Mouse (Mus musculus) hindbrain, embryonic 15.5 days (tissue): ENCODE data around the gene 2310022A10Rik. TPM values are rescaled to one million over a fixed set of nuclear protein-coding genes. Genes with fewer than 3 reads are reported as not detected.

Source experiments
- ATAC-seq: fragments of 200-750 bp; cut with Nextera tagmentation; 2 replicates; pipeline ENCODE4 v1.8.0; 2017; ENCODE audit warnings: low read depth, moderate number of reproducible peaks, moderate TSS enrichment; ENCODE audit not compliant: low FRiP score
- H3K27ac ChIP-seq: fragments of 300-500 bp; sonication (generic); replicated peaks from 2 replicates; pipeline ENCODE4 v1.5.1; 2015; ENCODE audit warnings: mild to moderate bottlenecking, inconsistent platforms
- H3K27me3 ChIP-seq: fragments of 300-500 bp; sonication (generic); 2 replicates; pipeline ENCODE4 v1.6.1; 2015; ENCODE audit warnings: control low read depth, inconsistent platforms
- H3K36me3 ChIP-seq: fragments of 300-500 bp; sonication (generic); 2 replicates; pipeline ENCODE4 v1.6.1; 2015; ENCODE audit warnings: control low read depth, inconsistent platforms
- H3K4me1 ChIP-seq: fragments of 300-500 bp; sonication (generic); replicated peaks from 2 replicates; pipeline ENCODE4 v1.6.1; 2015; ENCODE audit warnings: control low read depth, inconsistent platforms
- H3K4me2 ChIP-seq: fragments of 300-500 bp; sonication (generic); 2 replicates; pipeline ENCODE4 v1.6.1; 2015; ENCODE audit warnings: moderate library complexity, mild to moderate bottlenecking, inconsistent platforms
- H3K4me3 ChIP-seq: fragments of 300-500 bp; sonication (generic); 2 replicates; pipeline ENCODE4 v1.5.1; 2015; ENCODE audit warnings: mild to moderate bottlenecking, inconsistent platforms
- H3K9ac ChIP-seq: fragments of 300-500 bp; sonication (generic); 2 replicates; pipeline ENCODE4 v1.6.1; 2015; ENCODE audit warnings: inconsistent platforms
- H3K9me3 ChIP-seq: fragments of 300-500 bp; sonication (generic); 2 replicates; pipeline ENCODE4 v1.6.1; 2016; ENCODE audit warnings: control low read depth, inconsistent platforms
- WGBS: fragments of 180-500 bp; shearing (Covaris S2); methylation state at CpG from one replicate; pipeline ENCODE4 v1.1.7; 2015; 5-methylcytosine and 5-hydroxymethylcytosine counted together
- polyA plus RNA-seq: library from polyadenylated mRNA; unstranded; fragments of >200 nt; fragmentation: Nextera tagmentation; extraction: Ambion mirVana; gene quantifications from 2 replicates; pipeline ENCODE4 v1.2.1, GENCODE M21; 2015

2310022A10Rik gene
- polyA plus RNA-seq, 1 experiment from 2014 or later = 36.6 TPM

DNA sequence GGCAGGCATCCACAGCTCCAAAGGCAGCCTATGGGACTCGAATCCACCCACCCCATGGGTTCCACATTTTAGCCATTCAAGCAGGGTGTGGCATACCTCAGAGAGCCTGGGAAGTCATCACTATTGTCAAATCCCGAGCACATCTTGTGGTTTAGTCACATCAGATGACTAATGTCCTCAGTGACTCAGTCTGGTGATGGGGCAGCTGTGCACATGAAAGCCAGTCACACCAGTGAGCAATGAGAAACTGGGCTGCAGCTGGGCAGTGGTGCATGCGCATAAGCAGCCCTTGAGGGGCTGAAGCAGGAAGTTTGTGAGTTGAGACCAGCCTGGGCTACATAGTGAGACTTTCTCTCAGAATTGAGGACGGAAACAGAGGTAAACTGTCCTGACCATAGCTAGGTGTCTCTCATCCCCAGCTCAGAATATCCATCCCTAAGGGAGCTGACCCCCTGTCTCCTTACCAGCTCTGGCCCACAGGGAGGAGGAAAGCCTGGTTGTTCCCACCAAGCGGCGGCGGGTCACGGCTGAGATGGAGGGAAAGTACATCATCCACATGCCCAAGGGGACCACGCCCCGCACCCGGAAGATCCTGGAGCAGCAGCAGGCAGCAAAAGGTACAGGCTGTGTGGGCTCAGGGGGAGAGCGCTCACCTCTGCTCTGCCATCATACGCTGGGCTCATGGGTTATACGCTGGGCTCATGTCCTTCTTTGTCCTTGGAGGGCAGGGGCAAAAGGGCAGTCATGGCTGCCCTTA, 21.3 kb downstream of the 2310022A10Rik start:
- Histone ChIP-seq H3K36me3 (peaks cover 69% of the 10 kb centered on the region), H3K4me2 (no peak overlapping the region), H3K9me3 (no peaks in the 10 kb centered on the region), H3K4me1 (no peaks in the 10 kb centered on the region), H3K27me3 (no peaks in the 10 kb centered on the region), H3K27ac (no peak overlapping the region), H3K4me3 (no peak overlapping the region), H3K9ac (no peak overlapping the region)
- 92% methylated on average over 14 of the region's 14 CpGs for WGBS
- ATAC-seq = no peak

DNA sequence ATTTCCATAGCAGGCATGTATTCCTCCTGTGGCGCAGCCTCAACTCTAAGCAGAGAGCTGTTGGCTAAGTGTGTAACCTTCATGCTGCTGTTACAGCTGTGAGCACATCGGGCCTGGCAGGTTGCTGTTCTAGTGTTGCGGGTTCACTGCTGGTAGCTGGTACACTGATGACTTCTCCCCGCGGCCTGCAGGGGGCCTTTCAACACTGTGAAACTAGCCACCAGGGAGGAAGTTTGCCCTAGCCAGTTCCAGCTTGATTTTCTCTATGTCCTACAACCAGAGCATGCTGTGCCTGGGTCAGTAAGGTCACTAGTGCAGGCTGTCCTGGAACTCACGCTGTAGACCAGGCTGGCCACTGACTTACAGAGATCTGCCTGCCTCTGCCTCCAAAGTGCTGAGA, 23.9 kb downstream of the 2310022A10Rik start:
- no peaks in the 10 kb centered on the region for H3K9me3 ChIP-seq
- ATAC-seq = no peak
- H3K4me3 ChIP-seq = no peak overlapping the region
- no peak overlapping the region for H3K4me2 ChIP-seq
- no peak overlapping the region for H3K9ac ChIP-seq
- no peaks in the 10 kb centered on the region for H3K4me1 ChIP-seq
- no peaks in the 10 kb centered on the region for H3K27me3 ChIP-seq
- WGBS = 72% methylated on average over 6 of the region's 6 CpGs
- H3K36me3 ChIP-seq = peaks cover 77% of the 10 kb centered on the region
- no peak overlapping the region for H3K27ac ChIP-seq

DNA sequence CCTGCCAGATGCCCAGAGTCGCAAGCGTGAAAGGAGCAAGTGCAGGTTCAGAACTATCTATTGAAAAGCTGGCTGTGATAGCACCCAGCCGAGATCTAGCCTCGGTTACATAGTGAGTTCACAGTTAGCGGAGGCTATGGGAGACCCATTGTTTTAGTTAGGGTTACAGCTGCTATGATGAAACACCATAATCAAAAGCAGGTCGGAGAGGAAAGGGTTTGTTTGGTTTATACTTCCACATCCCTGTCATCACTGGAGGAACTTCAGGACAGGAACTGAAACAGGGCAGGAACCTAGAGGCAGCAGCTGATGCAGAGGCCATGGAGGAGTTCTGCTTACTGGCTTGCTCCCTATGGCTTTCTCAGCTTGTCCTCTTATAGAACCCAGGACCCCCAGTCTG, 24.6 kb downstream of the 2310022A10Rik start:
- H3K36me3 ChIP-seq = peaks cover 77% of the 10 kb centered on the region
- H3K9me3 ChIP-seq = no peaks in the 10 kb centered on the region
- H3K4me3 ChIP-seq = no peak overlapping the region
- no peak overlapping the region for H3K27ac ChIP-seq
- H3K4me2 ChIP-seq = no peak overlapping the region
- H3K4me1 ChIP-seq = no peaks in the 10 kb centered on the region
- WGBS = 94% methylated on average over 6 of the region's 6 CpGs
- H3K27me3 ChIP-seq = no peaks in the 10 kb centered on the region
- no peak for ATAC-seq
- H3K9ac ChIP-seq = no peak overlapping the region

DNA sequence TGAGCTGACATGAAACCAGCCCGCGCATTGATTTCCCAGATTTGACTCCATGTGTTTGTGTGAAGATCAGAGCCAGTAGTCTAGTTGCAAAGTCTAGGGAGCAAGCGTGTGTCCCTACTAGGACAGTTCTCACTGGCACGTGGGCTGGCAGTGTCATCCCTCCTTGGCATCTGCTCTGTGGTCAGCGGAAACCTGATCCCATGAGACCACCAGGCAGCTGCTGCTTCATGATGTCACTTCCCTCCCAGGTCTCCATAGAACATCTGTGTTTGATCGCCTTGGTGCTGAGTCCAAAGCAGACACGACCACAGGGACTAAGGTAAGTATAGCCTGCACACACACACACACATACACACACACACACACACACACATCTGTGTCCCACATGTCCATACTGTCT, 25.4 kb downstream of the 2310022A10Rik start:
- Histone ChIP-seq H3K27me3 (no peaks in the 10 kb centered on the region), H3K36me3 (peaks cover 74% of the 10 kb centered on the region), H3K4me2 (no peak overlapping the region), H3K4me1 (no peaks in the 10 kb centered on the region), H3K9ac (no peak overlapping the region), H3K27ac (no peak overlapping the region), H3K4me3 (no peak overlapping the region), H3K9me3 (no peaks in the 10 kb centered on the region)
- 88% methylated on average over 7 of the region's 7 CpGs for WGBS
- no peak for ATAC-seq

DNA sequence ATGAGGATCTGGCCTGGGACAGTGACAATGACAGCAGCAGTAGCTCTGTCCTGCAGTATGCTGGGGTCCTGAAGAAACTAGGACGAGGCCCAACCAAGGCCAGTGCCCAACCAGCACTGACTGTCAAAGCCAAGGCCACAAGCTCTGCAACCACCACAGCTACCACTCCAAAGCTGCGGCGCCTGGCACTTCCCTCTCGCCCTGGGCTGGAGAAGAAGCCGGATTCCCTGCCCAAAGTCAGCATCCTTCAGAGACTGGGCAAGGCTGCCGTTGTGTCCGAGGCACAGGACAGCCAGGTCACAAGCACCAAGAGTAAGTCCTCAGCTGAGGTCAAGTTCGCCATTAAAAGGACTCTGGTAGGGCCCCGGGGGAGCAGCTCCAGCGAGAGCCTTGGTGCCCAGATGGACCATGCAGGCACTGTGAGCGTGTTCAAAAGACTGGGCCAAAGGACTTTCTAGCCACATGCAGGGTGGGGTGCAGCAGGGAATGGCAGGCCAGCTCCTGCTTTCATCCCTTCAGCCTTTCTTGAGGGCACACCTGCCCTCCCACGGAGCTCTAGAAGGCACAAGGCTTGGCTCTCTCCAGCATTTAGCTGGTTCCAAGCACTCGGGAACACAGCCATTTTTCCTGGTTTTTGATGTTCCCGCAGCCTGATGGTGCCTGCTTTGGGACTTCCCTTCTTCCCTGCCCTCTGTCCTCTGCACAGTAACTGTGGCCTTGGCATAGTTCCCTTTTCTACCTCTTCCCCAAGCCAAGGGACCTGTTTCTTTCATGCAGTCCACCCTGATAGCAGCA, 27.5 kb downstream of the 2310022A10Rik start:
- Histone ChIP-seq H3K27me3 (no peaks in the 10 kb centered on the region), H3K9ac (no peak overlapping the region), H3K27ac (no peak overlapping the region), H3K9me3 (no peaks in the 10 kb centered on the region), H3K4me3 (no peak overlapping the region), H3K36me3 (peaks cover 60% of the 10 kb centered on the region), H3K4me2 (no peak overlapping the region), H3K4me1 (no peaks in the 10 kb centered on the region)
- no peak for ATAC-seq
- WGBS = 93% methylated on average over 14 of the region's 14 CpGs

DNA sequence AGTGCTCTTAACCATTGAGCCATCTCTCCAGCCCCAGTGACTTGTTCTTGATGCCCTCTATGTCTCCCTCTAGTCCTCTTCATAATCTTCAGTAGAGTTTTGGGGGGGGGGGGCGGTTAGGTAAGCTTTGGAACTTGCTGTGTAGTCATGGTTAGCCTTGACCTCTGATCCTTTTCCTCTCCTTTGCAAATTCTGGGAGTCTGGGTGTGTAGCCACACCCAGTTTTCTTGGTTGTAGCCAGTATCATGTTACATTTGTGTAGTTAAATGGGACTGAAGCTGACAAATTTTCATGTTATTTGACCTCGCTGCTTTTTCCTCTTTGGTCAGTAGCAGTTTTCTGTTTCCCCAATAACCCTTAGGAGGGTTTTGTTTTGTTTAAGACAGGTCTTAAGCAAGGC, 33.8 kb downstream of the 2310022A10Rik start:
- H3K27ac ChIP-seq = no peak overlapping the region
- WGBS = 85% methylated on average over 2 of the region's 2 CpGs
- no peak overlapping the region for H3K4me3 ChIP-seq
- ATAC-seq = no peak
- H3K4me1 ChIP-seq = no peaks in the 10 kb centered on the region
- no peaks in the 10 kb centered on the region for H3K9me3 ChIP-seq
- peaks cover 9% of the 10 kb centered on the region for H3K36me3 ChIP-seq
- no peaks in the 10 kb centered on the region for H3K27me3 ChIP-seq
- H3K4me2 ChIP-seq = no peak overlapping the region
- no peak overlapping the region for H3K9ac ChIP-seq

DNA sequence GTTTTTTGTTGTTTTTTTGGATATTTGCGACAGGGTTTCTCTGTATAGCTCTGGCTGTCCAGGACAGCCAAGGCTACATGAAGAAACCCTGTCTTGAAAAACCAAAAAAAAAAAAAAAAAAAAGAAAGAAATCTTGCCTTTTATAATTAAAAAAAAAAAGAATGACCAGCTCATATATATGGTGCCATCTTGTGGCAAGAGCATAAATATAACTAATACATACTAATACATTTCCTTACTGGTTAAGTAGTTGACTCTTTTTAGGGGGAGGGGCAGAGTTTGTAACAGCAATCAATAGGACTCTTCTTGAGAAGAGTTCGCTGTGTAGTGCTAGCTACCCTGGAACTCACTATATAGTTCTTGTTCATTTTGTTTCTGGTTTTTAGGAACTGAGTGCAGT, 34.7 kb downstream of the 2310022A10Rik start:
- no peak for ATAC-seq
- Histone ChIP-seq H3K9me3 (no peaks in the 10 kb centered on the region), H3K4me1 (peaks cover 4% of the 10 kb centered on the region), H3K4me3 (no peak overlapping the region), H3K27me3 (no peaks in the 10 kb centered on the region), H3K9ac (no peak overlapping the region), H3K27ac (no peak overlapping the region), H3K4me2 (no peak overlapping the region), H3K36me3 (0 out of 2 replicates have a peak, but pooled peaks cover under 1% of the 10 kb centered on the region)
- 84% methylated on average over 2 of the region's 2 CpGs for WGBS

DNA sequence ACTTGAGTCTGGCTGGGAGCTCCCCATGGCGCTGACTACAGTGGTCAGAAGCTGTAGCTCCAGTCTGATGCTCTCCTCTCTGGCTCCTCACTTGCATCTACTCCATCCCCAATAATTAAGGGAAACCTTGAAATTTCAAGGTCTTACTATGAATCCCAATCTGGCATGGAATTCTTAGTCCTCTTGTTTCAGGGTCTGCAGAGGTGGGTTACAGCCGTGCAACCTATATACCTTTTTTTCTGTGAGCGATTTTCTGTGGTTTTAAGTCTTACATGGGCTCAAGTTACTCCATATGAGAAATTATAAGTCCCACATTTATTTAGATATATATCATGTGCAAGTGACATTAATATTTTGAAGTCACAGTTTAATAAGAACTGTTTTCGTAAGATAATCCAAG, 37.1 kb downstream of the 2310022A10Rik start:
- H3K9ac ChIP-seq = no peak overlapping the region

DNA sequence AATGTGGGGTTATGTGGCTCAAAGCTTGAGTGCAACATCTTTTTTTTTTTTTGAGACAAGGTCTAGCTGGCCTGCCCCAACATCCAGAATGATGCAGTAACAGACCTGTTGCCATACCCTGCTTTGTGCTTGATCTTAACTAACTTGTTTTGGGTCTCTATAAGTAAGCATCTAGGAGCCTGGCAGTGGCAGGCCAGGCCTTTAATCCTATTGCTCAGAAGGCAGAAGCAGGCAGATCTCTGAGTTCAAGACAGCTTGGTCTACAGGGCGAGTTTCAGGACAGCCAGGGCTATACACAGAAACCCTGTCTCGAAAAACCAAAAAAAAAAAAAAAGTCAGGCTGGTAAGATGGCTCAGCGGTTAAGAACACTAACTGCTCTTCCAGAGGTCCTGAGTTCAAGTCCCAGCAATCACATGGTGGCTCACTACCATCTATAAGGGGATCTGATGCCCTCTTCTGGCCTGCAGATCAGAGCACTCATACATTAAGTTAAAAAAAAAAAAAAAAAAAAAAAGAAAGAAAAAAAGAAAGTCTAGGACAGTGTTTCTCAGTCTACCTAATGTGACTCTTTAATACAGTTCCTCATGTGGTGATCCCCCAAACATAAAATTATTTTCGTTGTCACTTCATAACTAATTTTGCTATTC, 37.7 kb downstream of the 2310022A10Rik start:
- Histone ChIP-seq H3K27me3 (no peaks in the 10 kb centered on the region), H3K4me1 (peaks cover 18% of the 10 kb centered on the region), H3K4me3 (peak overlapping the region; percentile 85), H3K4me2 (peak overlapping the region; percentile 77), H3K36me3 (no peaks in the 10 kb centered on the region), H3K27ac (peak overlapping the region; percentile 100), H3K9ac (peak overlapping the region; percentile 31; the same call in 1 of the 2 replicates), H3K9me3 (no peaks in the 10 kb centered on the region)
- 65% methylated on average over 4 of the region's 4 CpGs for WGBS
- ATAC-seq = no peak

More for the DNA sequence above, 37.1 kb downstream of the 2310022A10Rik start:
- no peaks in the 10 kb centered on the region for H3K9me3 ChIP-seq
- no peak overlapping the region for H3K27ac ChIP-seq
- 96% methylated on average over 4 of the region's 4 CpGs for WGBS
- H3K27me3 ChIP-seq = no peaks in the 10 kb centered on the region
- no peak for ATAC-seq
- no peak overlapping the region for H3K4me2 ChIP-seq
- no peak overlapping the region for H3K4me3 ChIP-seq
- no peaks in the 10 kb centered on the region for H3K36me3 ChIP-seq
- H3K4me1 ChIP-seq = peaks cover 17% of the 10 kb centered on the region

DNA sequence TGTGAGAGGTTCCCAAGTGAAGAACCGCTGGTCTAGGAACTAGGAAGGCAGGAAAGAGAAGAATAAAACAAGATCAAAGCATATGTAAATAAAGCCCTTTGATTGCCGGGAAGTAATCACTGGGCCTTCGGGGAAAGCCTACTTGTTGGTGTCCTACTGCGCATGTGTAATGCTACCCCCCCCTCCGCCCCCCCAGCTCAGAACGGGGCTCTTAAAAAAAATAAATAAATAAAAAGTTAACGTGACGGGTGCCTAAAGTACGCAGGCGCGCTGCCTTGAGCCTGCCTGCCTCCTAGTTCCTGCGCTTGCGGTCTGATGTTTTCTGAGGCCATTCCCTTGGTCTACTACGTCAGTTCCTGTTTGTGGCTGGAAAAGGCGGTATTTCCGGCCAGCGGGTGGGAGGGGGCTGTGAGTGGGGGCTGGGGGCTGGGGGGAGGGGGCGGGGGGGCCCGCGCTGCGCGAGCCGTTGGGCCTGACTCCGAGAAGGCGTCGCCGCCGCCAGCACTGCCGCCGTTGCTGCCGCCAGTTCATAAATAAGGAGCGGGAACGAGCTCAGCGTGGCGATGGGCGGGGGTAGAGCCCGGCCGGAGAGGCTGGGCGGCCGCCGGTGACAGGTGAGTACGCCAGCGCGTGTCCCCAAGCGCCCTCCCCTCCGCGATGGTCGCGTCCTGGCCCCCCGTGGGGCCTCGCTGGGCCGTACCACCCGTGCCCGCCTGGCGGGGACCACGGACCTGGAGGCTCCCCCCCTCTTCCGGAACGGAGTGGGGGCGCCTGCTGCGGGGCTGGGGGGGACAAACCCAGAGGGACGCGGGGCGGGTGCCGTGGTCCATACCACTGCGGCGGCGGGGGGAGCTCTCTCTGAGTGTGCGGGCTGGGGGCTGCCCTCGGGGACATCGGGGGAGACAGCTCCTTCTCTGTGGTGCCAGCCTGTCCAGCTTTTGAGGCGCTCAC, 38.5 kb downstream of the 2310022A10Rik start, which contains the start of gene Akt2:
Akt2 (plus strand) TSS at position 287 of the 951 bp plus-strand sequence.
- H3K27me3 ChIP-seq = no peaks in the 10 kb centered on the region
- peaks cover 26% of the 10 kb centered on the region for H3K4me1 ChIP-seq
- peak within 1 kb of the TSS; percentile 85 for H3K4me3 ChIP-seq
- peak within 1 kb of the TSS; percentile 77 for H3K4me2 ChIP-seq
- H3K36me3 ChIP-seq = no peaks in the 10 kb centered on the region
- H3K9ac ChIP-seq = peak within 1 kb of the TSS; percentile 88
- H3K27ac ChIP-seq = peak within 1 kb of the TSS; percentile 100
- ATAC-seq = peak; percentile 94
- under 1% methylated on average over 60 of the region's 71 CpGs for WGBS
- H3K9me3 ChIP-seq = no peaks in the 10 kb centered on the region

DNA sequence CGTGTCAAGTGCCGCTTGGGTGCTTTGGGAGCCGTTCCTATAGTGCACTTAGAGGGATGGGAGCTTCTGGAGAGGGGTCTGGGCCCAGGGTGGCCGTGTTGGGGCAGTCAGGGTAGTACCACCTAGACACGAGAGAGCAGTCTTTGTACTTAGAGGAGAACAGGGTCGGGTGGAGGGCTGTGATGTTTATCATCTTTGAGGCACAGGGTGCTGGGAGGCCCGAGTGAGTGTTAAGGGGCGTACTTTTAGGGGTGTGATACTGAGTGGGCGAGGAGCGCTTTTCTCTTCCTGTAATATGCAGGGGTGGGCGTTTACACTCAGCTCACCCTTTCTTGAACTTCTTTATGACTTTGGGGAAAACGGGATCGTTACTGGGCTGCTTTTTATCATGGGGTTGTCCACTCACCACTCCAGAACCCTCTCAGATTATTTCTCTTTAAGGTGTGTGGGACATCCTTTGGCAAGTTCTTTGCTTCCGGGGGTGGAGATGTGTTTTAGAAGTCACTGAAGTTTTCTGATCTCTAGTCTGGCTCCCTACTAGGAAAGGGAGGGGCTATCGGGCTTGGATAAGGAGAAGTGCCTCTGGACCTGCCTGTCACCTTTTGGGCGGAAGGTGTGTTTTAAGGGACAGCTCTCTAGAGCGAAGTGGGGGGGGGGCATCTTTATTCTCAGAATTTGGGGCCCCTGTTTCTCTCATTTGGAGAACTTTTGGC, 39.3 kb downstream of the 2310022A10Rik start:
- no peaks in the 10 kb centered on the region for H3K27me3 ChIP-seq
- H3K4me2 ChIP-seq = peak overlapping the region; percentile 77
- peak; percentile 73 for ATAC-seq
- peaks cover 35% of the 10 kb centered on the region for H3K4me1 ChIP-seq
- H3K4me3 ChIP-seq = peak overlapping the region; percentile 85
- no peaks in the 10 kb centered on the region for H3K36me3 ChIP-seq
- no peaks in the 10 kb centered on the region for H3K9me3 ChIP-seq
- peak overlapping the region; percentile 100 for H3K27ac ChIP-seq
- 3% methylated on average over 17 of the region's 17 CpGs for WGBS
- peak overlapping the region; percentile 88 for H3K9ac ChIP-seq
